Mouse (Mus musculus): ENCODE results near the gene Gm10778. TPM values are rescaled to one million over a fixed set of nuclear protein-coding genes. Genes with fewer than 3 reads are reported as not detected.
"Not testable (repeated sequence)": the region's sequence is repeated elsewhere in the genome, so short reads cannot be mapped to it uniquely, and the experiment has no call there.

Gene Gm10778
- total RNA-seq, 2 experiments from 2014 or later: 2.7 to 2.9 TPM

GRCm38 (mm10) chr10:81704531-81705301, 55.9 kb downstream of the Gm10778 start, which contains the start of gene Zfp433:
Gene Zfp433 (plus strand): TSS chr10:81704825.
- intact Hi-C loops (cut with DNase I); DNase-seq: not testable (repeated sequence)

Other genes with a start within 250 kb of the Gm10778 start
- gene Nfic, start 193.4 kb upstream of the Gm10778 start, total RNA-seq (2021): 100 to 1,000 TPM; 139 to 163 TPM
- under 1 TPM; 0.32 to 0.48 TPM for gene Celf5, start 166.3 kb upstream of the Gm10778 start, total RNA-seq (2021)
- 10 to 100 TPM; 64.0 to 65.0 TPM for gene Ncln, start 152.7 kb upstream of the Gm10778 start, total RNA-seq (2021)
- under 1 TPM; 0.86 to 0.87 TPM for gene S1pr4, start 148.9 kb upstream of the Gm10778 start, total RNA-seq (2021)
- gene Gna15, start 124.8 kb upstream of the Gm10778 start, total RNA-seq (2021): under 1 TPM; 0.60 to 0.74 TPM
- 10 to 100 TPM; 59.2 to 60.6 TPM for gene Gna11, start 103.9 kb upstream of the Gm10778 start, total RNA-seq (2021)
- gene Aes, start 89.6 kb upstream of the Gm10778 start, total RNA-seq (2021): 100 to 1,000 TPM; 867 to 890 TPM
- 10 to 100 TPM in 1 of 2 experiments, 1 to 10 TPM in 1; 8.1 to 11.2 TPM for gene Tle2, start 74.5 kb upstream of the Gm10778 start, total RNA-seq (2021)
- gene Tle6, start 48.0 kb upstream of the Gm10778 start, total RNA-seq (2021): 10 to 100 TPM; 10.2 to 11.1 TPM
- gene BC025920, start 42.8 kb upstream of the Gm10778 start, total RNA-seq (2021): 1 to 10 TPM; 1.3 to 1.4 TPM
- 10 to 100 TPM; 12.8 to 14.2 TPM for gene Sirt6, start 21.3 kb upstream of the Gm10778 start, total RNA-seq (2021)
- 10 to 100 TPM; 13.9 to 16.6 TPM for gene Ankrd24, start 20.5 kb upstream of the Gm10778 start, total RNA-seq (2021)
- gene Zfp433, start 55.8 kb downstream of the Gm10778 start, total RNA-seq (2021): 1 to 10 TPM; 7.2 to 7.7 TPM
- 1 to 10 TPM; 2.0 to 3.2 TPM for gene Gm3055, start 122.1 kb downstream of the Gm10778 start, total RNA-seq (2021)
- gene Gm4767, start 163.1 kb downstream of the Gm10778 start, total RNA-seq (2021): 1 to 10 TPM; 1.8 to 2.1 TPM
- gene Gm32687, start 214.9 kb downstream of the Gm10778 start, total RNA-seq (2021): 1 to 10 TPM; 2.7 to 3.3 TPM

All from heart, postnatal 10 days (tissue).